Mouse (Mus musculus) ES-E14 (cell line): ENCODE data around the gene Zdhhc13.

Source experiments
- CHD2 ChIP-seq: IDR thresholded peaks from 2 replicates; pipeline ENCODE4 v1.6.1; 2014; ENCODE audit warnings: mild to moderate bottlenecking, low read depth, low read length, inconsistent platforms
- HCFC1 ChIP-seq: IDR thresholded peaks from 2 replicates; pipeline ENCODE4 v1.6.1; 2012; ENCODE audit warnings: low read length, inconsistent platforms, borderline replicate concordance; ENCODE audit not compliant: insufficient read depth
- ZC3H11A ChIP-seq: IDR thresholded peaks from 2 replicates; pipeline ENCODE4 v1.6.1; 2012; ENCODE audit warnings: low read depth, mild to moderate bottlenecking, inconsistent platforms, low read length, borderline replicate concordance
- ZNF384 ChIP-seq: IDR thresholded peaks from 2 replicates; pipeline ENCODE4 v1.6.1; 2012; ENCODE audit warnings: low read depth, low read length, inconsistent platforms

DNA sequence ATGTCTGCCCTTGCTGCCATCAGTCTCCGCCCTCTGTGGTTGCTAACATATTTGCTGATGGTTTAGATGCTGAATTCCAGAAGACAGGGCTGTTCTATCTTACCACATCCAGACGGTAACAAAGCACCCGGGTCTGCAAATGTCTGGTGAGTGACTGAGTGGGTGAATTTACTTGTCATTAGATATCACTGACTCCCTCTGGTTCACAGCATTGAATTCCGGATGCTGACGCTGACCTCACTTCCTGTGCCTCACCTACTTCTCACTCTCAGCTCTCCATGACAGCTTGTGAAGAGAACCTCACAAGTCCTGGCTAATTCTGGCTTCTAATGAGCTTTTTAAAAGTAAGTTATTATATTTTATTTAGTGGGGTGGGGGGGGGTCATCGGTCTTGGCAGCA, 48.1 kb downstream of the Zdhhc13 start:
- TF ChIP-seq CHD2 (no peak), HCFC1 (no peak), ZC3H11A (no peak), ZNF384 (no peak)
